Mouse (Mus musculus) brain, embryonic 14.5 days (tissue): ENCODE measurements around the gene Zic1.

Experiments used
- CTCF ChIP-seq: fragments of 200-500 bp; IDR thresholded peaks from 2 replicates; pipeline ENCODE4 v1.5.1; 2012; ENCODE audit warnings: inconsistent platforms, mild to moderate bottlenecking, moderate library complexity, borderline replicate concordance; ENCODE audit not compliant: insufficient read depth, insufficient read length; ENCODE audit errors: extremely low read depth
- POLR2A ChIP-seq: fragments of 200-500 bp; IDR thresholded peaks from 2 replicates; pipeline ENCODE4 v1.6.1; 2012; ENCODE audit warnings: mild to moderate bottlenecking, inconsistent platforms, borderline replicate concordance; ENCODE audit not compliant: poor library complexity, insufficient read depth, insufficient read length, severe bottlenecking; ENCODE audit errors: extremely low read depth

GRCm38 (mm10) chr9:91379781-91380457 is 14.3 kb upstream of the Zic1 start:
- no peak for TF ChIP-seq POLR2A
- no peak for TF ChIP-seq CTCF
